Mouse (Mus musculus) ES-E14 (cell line): Measurements from ENCODE around the gene Fbn1.

Source experiments
- CHD2 ChIP-seq: IDR thresholded peaks from 2 replicates; pipeline ENCODE4 v1.6.1; 2014; ENCODE audit warnings: mild to moderate bottlenecking, low read depth, low read length, inconsistent platforms
- HCFC1 ChIP-seq: IDR thresholded peaks from 2 replicates; pipeline ENCODE4 v1.6.1; 2012; ENCODE audit warnings: low read length, inconsistent platforms, borderline replicate concordance; ENCODE audit not compliant: insufficient read depth
- MAFK ChIP-seq: IDR thresholded peaks from 2 replicates; pipeline ENCODE4 v1.6.1; 2014; ENCODE audit warnings: mild to moderate bottlenecking, low read depth, low read length, inconsistent platforms; ENCODE audit not compliant: insufficient read depth
- ZNF384 ChIP-seq: IDR thresholded peaks from 2 replicates; pipeline ENCODE4 v1.6.1; 2012; ENCODE audit warnings: low read depth, low read length, inconsistent platforms

GRCm38 (mm10) chr2:125544986-125545385, 37.2 kb upstream of the Fbn1 start:
- TF ChIP-seq MAFK (no peak), CHD2 (no peak), HCFC1 (no peak), ZNF384 (no peak)
